Mouse (Mus musculus): Measurements from ENCODE around the gene Sall1. TPM values are rescaled to one million over a fixed set of nuclear protein-coding genes. Genes with fewer than 3 reads are reported as not detected.

Sall1 gene
- polyA plus RNA-seq, 1 experiment from 2014 or later: 2.4 TPM

DNA sequence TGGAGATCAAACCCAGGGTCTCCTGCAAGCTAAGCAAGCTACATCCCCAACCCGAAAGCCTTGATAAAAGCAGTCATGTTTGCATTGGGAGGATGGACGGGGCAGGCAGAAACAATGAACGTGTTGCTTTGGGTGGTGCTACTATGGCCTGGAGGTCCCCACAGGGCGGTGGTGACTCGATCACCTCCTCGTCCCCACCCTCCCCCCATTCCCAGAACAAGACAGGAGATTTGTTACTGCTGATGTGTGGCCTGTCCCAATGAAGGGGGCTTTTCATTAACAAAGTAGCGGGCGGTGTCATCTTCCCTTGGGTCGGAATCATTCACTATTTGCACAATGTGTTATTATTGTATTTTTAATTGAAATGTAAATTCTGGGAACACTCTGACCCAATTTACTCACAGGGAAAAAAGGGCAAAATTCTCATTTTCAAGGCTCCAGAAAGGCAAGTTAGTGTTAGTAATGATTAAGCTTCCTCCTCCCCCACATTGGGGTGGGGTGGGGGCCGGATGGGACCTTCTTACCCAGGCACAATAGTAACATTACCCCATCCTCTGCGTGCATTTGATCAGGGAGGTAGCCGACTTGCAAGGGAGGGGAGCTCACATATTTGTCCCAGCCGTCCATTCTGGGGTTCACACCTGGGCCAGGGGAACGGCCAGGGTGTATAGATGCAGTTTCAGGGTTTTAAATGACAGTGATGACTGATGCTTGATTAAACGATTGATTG, 52.0 kb downstream of the Sall1 start:
- Histone ChIP-seq H3K27me3 (replicated peaks; ENCODE audit: control insufficient read depth, insufficient read depth, low read length) (no peaks in the 10 kb centered on the region), H3K9ac (ENCODE audit: low read depth, low read length) (no peak overlapping the region), H3K36me3 (ENCODE audit: control insufficient read depth, insufficient read depth, low read length) (no peaks in the 10 kb centered on the region), H3K9me3 (ENCODE audit: control insufficient read depth, low read length) (no peaks in the 10 kb centered on the region), H3K27ac (ENCODE audit: low read depth, low read length) (no peak overlapping the region), H3K4me1 (replicated peaks; ENCODE audit: control insufficient read depth, insufficient read depth, low read length) (no peaks in the 10 kb centered on the region), H3K4me3 (ENCODE audit: low read depth, low read length) (no peak overlapping the region), H3K4me2 (no peak overlapping the region)
- WGBS: 72% methylated on average over 15 of the region's 15 CpGs
- DNase-seq (ENCODE audit: low spot score): no peak
- ATAC-seq (replicated peaks; ENCODE audit: low FRiP score): no peak

DNA sequence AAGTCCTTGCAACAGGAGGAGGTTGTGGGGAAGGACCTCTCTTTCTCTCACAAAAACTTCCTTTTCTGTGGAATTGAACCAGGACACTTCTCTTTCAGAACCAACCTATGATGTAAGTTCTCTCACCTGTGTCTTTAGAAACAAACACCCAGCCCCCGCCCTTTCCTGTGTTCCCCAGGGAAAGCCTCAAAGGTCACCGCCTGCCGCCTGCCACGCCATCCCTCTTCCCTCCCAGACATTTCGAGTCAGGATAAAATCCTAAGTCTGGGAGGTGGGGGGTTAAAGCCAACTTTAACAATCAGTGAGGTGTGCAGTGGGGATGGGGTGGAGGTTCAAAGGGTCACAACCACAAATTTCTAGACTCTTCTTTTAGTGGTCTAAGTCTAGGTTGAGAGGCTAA, 52.8 kb downstream of the Sall1 start:
- no peaks in the 10 kb centered on the region for H3K36me3 ChIP-seq (ENCODE audit: control insufficient read depth, insufficient read depth, low read length)
- H3K9me3 ChIP-seq (ENCODE audit: control insufficient read depth, low read length): no peaks in the 10 kb centered on the region
- DNase-seq (ENCODE audit: low spot score): no peak
- H3K9ac ChIP-seq (ENCODE audit: low read depth, low read length): no peak overlapping the region
- H3K4me2 ChIP-seq: no peak overlapping the region
- no peaks in the 10 kb centered on the region for H3K4me1 ChIP-seq (replicated peaks; ENCODE audit: control insufficient read depth, insufficient read depth, low read length)
- no peak for ATAC-seq (replicated peaks; ENCODE audit: low FRiP score)
- WGBS: 45% methylated on average over 5 of the region's 5 CpGs
- H3K27me3 ChIP-seq (replicated peaks; ENCODE audit: control insufficient read depth, insufficient read depth, low read length): no peaks in the 10 kb centered on the region
- no peak overlapping the region for H3K4me3 ChIP-seq (ENCODE audit: low read depth, low read length)
- H3K27ac ChIP-seq (ENCODE audit: low read depth, low read length): no peak overlapping the region

DNA sequence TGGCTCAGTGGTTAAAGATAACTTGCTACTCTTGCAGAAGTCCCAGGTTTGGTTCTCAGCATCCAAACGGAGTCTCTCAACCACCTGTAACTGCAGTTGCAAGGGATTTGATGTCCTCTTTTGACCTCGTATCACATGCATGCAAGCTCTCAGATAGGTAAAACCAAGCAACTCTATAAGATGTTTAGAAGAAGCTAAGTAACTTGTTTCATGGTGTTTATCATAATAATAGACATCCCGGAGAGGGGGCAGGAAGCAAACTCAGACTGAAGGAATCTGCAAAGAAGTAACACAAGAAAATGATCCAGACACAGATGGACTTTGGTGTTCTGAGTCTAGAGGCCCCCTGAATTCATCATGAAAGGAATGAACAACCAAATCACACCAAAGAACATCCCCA, 55.0 kb downstream of the Sall1 start:
- Histone ChIP-seq H3K4me1 (replicated peaks; ENCODE audit: control insufficient read depth, insufficient read depth, low read length) (no peaks in the 10 kb centered on the region), H3K36me3 (ENCODE audit: control insufficient read depth, insufficient read depth, low read length) (no peaks in the 10 kb centered on the region), H3K4me2 (no peak overlapping the region), H3K4me3 (ENCODE audit: low read depth, low read length) (no peak overlapping the region), H3K27me3 (replicated peaks; ENCODE audit: control insufficient read depth, insufficient read depth, low read length) (no peaks in the 10 kb centered on the region), H3K27ac (ENCODE audit: low read depth, low read length) (no peak overlapping the region), H3K9ac (ENCODE audit: low read depth, low read length) (no peak overlapping the region), H3K9me3 (ENCODE audit: control insufficient read depth, low read length) (no peaks in the 10 kb centered on the region)
- ATAC-seq (replicated peaks; ENCODE audit: low FRiP score) (no peak), DNase-seq (ENCODE audit: low spot score) (no peak)
- WGBS: 84% methylated on average over 3 of the region's 3 CpGs

DNA sequence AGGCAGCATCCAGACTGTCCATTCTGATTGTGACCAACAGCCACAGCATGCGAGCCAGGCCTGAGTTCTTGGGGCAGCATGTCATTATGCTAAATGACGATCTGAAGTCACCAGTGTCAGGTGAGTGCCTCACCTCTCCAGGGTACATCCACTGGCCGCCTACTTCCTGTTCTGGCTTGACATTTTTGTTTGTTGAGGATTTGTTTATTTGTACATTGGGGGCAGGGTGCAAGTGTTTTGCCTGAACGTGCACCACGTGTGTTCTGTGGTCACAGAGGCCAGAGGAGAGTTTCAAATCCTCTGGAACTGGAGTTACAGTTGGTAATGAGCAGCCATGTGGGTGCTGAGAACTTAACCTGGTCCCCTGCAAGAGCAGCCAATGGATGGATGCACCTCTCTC, 60.5 kb downstream of the Sall1 start:
- Histone ChIP-seq H3K27me3 (replicated peaks; ENCODE audit: control insufficient read depth, insufficient read depth, low read length) (no peaks in the 10 kb centered on the region), H3K9ac (ENCODE audit: low read depth, low read length) (no peak overlapping the region), H3K4me3 (ENCODE audit: low read depth, low read length) (no peak overlapping the region), H3K27ac (ENCODE audit: low read depth, low read length) (no peak overlapping the region), H3K9me3 (ENCODE audit: control insufficient read depth, low read length) (no peaks in the 10 kb centered on the region), H3K4me2 (no peak overlapping the region), H3K4me1 (replicated peaks; ENCODE audit: control insufficient read depth, insufficient read depth, low read length) (no peaks in the 10 kb centered on the region), H3K36me3 (ENCODE audit: control insufficient read depth, insufficient read depth, low read length) (no peaks in the 10 kb centered on the region)
- ATAC-seq (replicated peaks; ENCODE audit: low FRiP score): no peak
- no peak for DNase-seq (ENCODE audit: low spot score)
- 58% methylated on average over 5 of the region's 5 CpGs for WGBS

Small RNAs within 50 kb of the gene (microRNA-seq; reads per million reads assigned to microRNA genes)
- not detected for gene Mir8110 (ENCODE audit: borderline number of aligned reads)

Data from liver, embryonic 11.5 days (tissue).